Mouse (Mus musculus): ENCODE measurements around the gene Epb41. TPM values are rescaled to one million over a fixed set of nuclear protein-coding genes. Genes with fewer than 3 reads are reported as not detected.
A peak's percentile ranks its signal among the peaks of the same experiment; 100 is the strongest.

Epb41 gene
- 179 and 190 TPM in 2 replicates for total RNA-seq (2017)

- peak; percentile 83 for ATAC-seq (ENCODE audit: extremely low read depth, insufficient number of reproducible peaks, low FRiP score, poor library complexity, severe bottlenecking)
These were observed at the start of gene Epb41 for GRCm38 (mm10) chr4:132074933-132075769. Epb41 (minus strand) TSS chr4:132075321.

GRCm38 (mm10) chr4:132123166-132123565 lies 48.0 kb upstream of the Epb41 start:
- no peak for ATAC-seq (ENCODE audit: extremely low read depth, insufficient number of reproducible peaks, low FRiP score, poor library complexity, severe bottlenecking)

- ATAC-seq (ENCODE audit: extremely low read depth, insufficient number of reproducible peaks, low FRiP score, poor library complexity, severe bottlenecking), result no peak
These were observed 46.6 kb upstream of the Epb41 start for GRCm38 (mm10) chr4:132121674-132122073.

GRCm38 (mm10) chr4:132119566-132119965 lies 44.4 kb upstream of the Epb41 start:
- ATAC-seq (ENCODE audit: extremely low read depth, insufficient number of reproducible peaks, low FRiP score, poor library complexity, severe bottlenecking), result no peak

- no peak for ATAC-seq (ENCODE audit: extremely low read depth, insufficient number of reproducible peaks, low FRiP score, poor library complexity, severe bottlenecking)
These were observed 41.2 kb upstream of the Epb41 start for GRCm38 (mm10) chr4:132116315-132116714.

GRCm38 (mm10) chr4:132113411-132114095 lies 38.4 kb upstream of the Epb41 start:
- ATAC-seq (ENCODE audit: extremely low read depth, insufficient number of reproducible peaks, low FRiP score, poor library complexity, severe bottlenecking), result no peak

- ATAC-seq (ENCODE audit: extremely low read depth, insufficient number of reproducible peaks, low FRiP score, poor library complexity, severe bottlenecking), result no peak
These were observed 36.1 kb upstream of the Epb41 start for GRCm38 (mm10) chr4:132111227-132111626.

GRCm38 (mm10) chr4:132108221-132108620 lies 33.1 kb upstream of the Epb41 start:
- ATAC-seq (ENCODE audit: extremely low read depth, insufficient number of reproducible peaks, low FRiP score, poor library complexity, severe bottlenecking), result no peak

GRCm38 (mm10) chr4:132101152-132101551 lies 26.0 kb upstream of the Epb41 start:
- ATAC-seq (ENCODE audit: extremely low read depth, insufficient number of reproducible peaks, low FRiP score, poor library complexity, severe bottlenecking), result no peak

- ATAC-seq (ENCODE audit: extremely low read depth, insufficient number of reproducible peaks, low FRiP score, poor library complexity, severe bottlenecking), result no peak
These were observed 24.4 kb upstream of the Epb41 start for GRCm38 (mm10) chr4:132099548-132099947.

GRCm38 (mm10) chr4:132095043-132095442 lies 19.9 kb upstream of the Epb41 start:
- no peak for ATAC-seq (ENCODE audit: extremely low read depth, insufficient number of reproducible peaks, low FRiP score, poor library complexity, severe bottlenecking)

GRCm38 (mm10) chr4:132093928-132094327 lies 18.8 kb upstream of the Epb41 start:
- no peak for ATAC-seq (ENCODE audit: extremely low read depth, insufficient number of reproducible peaks, low FRiP score, poor library complexity, severe bottlenecking)

GRCm38 (mm10) chr4:132093136-132093535 lies 18.0 kb upstream of the Epb41 start:
- ATAC-seq (ENCODE audit: extremely low read depth, insufficient number of reproducible peaks, low FRiP score, poor library complexity, severe bottlenecking), result no peak

- peak; percentile 61; the same call in 1 of the 2 replicates for ATAC-seq (ENCODE audit: extremely low read depth, insufficient number of reproducible peaks, low FRiP score, poor library complexity, severe bottlenecking)
These were observed 13.8 kb upstream of the Epb41 start for GRCm38 (mm10) chr4:132088921-132089320.

- no peak for ATAC-seq (ENCODE audit: extremely low read depth, insufficient number of reproducible peaks, low FRiP score, poor library complexity, severe bottlenecking)
These were observed 10.0 kb upstream of the Epb41 start for GRCm38 (mm10) chr4:132085114-132085513.

GRCm38 (mm10) chr4:132080492-132080983 lies 5.4 kb upstream of the Epb41 start:
- ATAC-seq (ENCODE audit: extremely low read depth, insufficient number of reproducible peaks, low FRiP score, poor library complexity, severe bottlenecking), result no peak

GRCm38 (mm10) chr4:132079555-132080275 lies 4.6 kb upstream of the Epb41 start:
- 0 out of 2 replicates have a peak, but pooled peaks have one; percentile 21 for ATAC-seq (ENCODE audit: extremely low read depth, insufficient number of reproducible peaks, low FRiP score, poor library complexity, severe bottlenecking)

GRCm38 (mm10) chr4:132078296-132078714 lies 3.2 kb upstream of the Epb41 start:
- peak; percentile 45 for ATAC-seq (ENCODE audit: extremely low read depth, insufficient number of reproducible peaks, low FRiP score, poor library complexity, severe bottlenecking)

GRCm38 (mm10) chr4:132077445-132077844 lies 2.3 kb upstream of the Epb41 start:
- no peak for ATAC-seq (ENCODE audit: extremely low read depth, insufficient number of reproducible peaks, low FRiP score, poor library complexity, severe bottlenecking)
